Mouse (Mus musculus): Measurements from ENCODE around the gene Olfr118.
"Not testable (repeated sequence)": the region's sequence is repeated elsewhere in the genome, so short reads cannot be mapped to it uniquely, and the experiment has no call there.

Olfr118 gene

GRCm38 (mm10) chr17:37666688-37667087, at the start of gene Olfr118:
Gene Olfr118, plus strand, starts transcription at chr17:37666988.
- DNase-seq (ENCODE audit: low spot score in 2 of 2): no peak

- no peak for DNase-seq (ENCODE audit: low spot score in 2 of 2)
Measured at GRCm38 (mm10) chr17:37627009-37627408, 39.8 kb upstream of the Olfr118 start, which contains the start of the genes Olfr115 and Olfr116. Gene Olfr115, minus strand, starts transcription at chr17:37627109. Gene Olfr116, minus strand, starts transcription at chr17:37627199.

DNA sequence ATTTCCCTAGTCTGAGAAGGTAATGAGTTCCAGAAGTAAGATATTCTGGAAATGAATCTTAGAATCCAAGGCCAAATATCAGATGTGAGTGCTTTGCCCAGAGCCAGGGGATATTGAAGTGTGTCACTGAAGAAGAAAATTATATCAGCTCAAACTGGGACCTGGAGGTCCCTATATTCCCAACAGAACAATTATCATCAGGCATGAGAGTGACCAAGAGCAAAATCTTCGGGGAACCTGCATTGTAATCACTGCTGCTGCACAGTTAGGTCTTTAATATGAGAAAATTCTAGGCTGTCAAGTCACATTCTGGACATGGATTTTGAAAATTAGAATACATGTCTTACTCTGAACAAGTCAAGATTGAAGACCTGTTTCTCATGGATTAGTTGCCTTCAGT, 3.1 kb upstream of the Olfr118 start, which contains the start of gene Olfr117:
Gene Olfr117 (minus strand): TSS at position 101 of the 400 bp plus-strand sequence.
- DNase-seq (ENCODE audit: low spot score in 2 of 2): no peak

DNA sequence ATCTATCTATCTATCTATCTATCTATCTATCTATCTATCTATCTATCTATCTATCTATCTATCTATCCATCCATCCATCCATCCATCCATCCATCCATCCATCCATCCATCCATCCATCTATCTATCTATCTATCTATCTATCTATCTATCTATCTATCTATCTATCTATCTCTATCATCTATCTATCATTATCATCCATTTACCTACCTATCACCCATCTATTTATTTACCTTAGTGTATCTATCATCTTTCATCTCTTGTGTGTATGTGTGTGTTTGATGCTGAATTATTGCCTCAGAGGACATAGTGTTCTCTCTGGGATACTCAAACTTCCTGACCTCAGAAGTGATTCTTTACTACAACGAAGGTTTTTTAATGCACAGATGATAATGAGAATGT, 29.5 kb downstream of the Olfr118 start, which contains the start of gene Olfr119:
Gene Olfr119 (plus strand): TSS at position 301 of the 400 bp plus-strand sequence.
- DNase-seq (ENCODE audit: low spot score in 2 of 2): not testable (repeated sequence)

DNA sequence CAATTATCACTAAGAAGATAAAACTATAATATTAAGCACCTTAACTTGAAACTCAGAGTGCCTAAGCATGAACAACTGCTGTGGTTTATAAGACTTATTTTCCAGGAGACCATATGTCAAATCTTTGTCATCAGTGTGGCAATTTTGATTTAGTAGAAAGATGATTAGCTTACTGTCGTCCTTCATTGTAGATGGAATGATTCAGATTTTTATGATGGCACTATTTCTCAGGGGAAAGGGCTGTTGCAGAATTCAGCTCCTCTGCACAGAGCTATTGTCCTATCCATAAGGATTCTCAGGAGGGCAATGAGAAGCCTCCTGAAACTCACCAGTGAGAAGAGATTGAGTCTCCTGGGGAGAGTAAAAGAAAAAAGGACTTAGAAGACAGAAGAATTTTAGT, 54.7 kb downstream of the Olfr118 start, which contains the start of gene Olfr120:
Gene Olfr120 (plus strand): TSS at position 301 of the 400 bp plus-strand sequence.
- no peak for DNase-seq (ENCODE audit: low spot score in 2 of 2)

Measured in left cerebral cortex, adult 9 months (tissue).